Mouse (Mus musculus) brain, embryonic 14.5 days (tissue): ENCODE measurements around the gene Asb14.

Experiments used
- CTCF ChIP-seq: fragments of 200-500 bp; IDR thresholded peaks from 2 replicates; pipeline ENCODE4 v1.5.1; 2012; ENCODE audit warnings: inconsistent platforms, mild to moderate bottlenecking, moderate library complexity, borderline replicate concordance; ENCODE audit not compliant: insufficient read depth, insufficient read length; ENCODE audit errors: extremely low read depth
- POLR2A ChIP-seq: fragments of 200-500 bp; IDR thresholded peaks from 2 replicates; pipeline ENCODE4 v1.6.1; 2012; ENCODE audit warnings: mild to moderate bottlenecking, inconsistent platforms, borderline replicate concordance; ENCODE audit not compliant: poor library complexity, insufficient read depth, insufficient read length, severe bottlenecking; ENCODE audit errors: extremely low read depth

DNA sequence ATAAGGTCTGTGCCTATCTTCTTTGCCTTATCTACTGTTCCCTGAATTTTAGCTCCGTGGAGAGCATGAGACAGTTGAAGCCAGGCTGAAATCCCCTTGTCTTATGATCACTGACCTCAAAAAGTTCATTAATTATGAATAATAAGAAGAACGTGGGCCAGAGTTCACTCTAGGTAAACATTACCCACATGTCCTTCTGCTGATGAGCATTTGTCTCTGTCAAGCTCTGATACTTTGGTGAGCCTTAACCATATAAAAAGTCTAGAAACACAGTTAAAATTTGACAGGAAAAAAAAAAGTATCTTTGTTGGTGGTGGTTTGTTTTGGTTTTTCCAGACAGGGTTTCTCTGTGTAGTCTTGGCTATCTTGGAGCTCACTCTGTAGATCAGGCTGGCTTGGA is 40.3 kb upstream of the Asb14 start:
- TF ChIP-seq POLR2A (no peak), CTCF (no peak)
